Mouse (Mus musculus) retina, adult 2 months (tissue): ENCODE measurements at regions not wholly inside any gene's neighbourhood (a gene's known extent, or its start where the extent isn't known, plus 50 kb on each side); places are given as distances from the start of the nearest gene placed in this dataset.

Experiments
- DNase-seq: peaks from one replicate; pipeline ENCODE4 v3.0.0-alpha.2; 2012; ENCODE audit warnings: low read depth, low spot score

DNA sequence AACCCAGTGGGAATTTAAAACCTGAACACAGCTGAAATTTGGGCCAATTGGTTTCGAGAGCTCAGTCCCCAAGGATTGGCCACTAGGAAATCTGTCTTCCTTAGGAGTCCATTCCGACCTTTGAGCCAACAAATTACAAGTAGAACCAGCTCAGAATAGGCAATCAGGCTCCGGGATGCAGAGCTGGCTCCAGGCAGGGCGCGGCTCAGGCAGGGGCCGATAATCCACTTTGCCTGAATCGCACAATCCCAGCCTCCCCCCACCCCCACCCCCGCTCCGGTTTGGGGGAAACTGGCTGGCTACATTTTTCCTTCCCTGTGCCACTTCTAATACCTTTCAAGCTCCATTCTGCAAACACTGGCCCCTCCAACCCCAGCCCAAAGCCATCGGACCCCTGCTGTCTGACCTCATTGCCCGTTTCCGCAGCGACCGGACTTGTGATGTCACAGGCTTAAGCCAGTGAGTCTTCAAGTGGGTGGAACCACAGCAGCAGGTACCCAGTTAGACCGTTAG, 150.5 kb upstream of the Sdk2 start:
- no peak for DNase-seq

DNA sequence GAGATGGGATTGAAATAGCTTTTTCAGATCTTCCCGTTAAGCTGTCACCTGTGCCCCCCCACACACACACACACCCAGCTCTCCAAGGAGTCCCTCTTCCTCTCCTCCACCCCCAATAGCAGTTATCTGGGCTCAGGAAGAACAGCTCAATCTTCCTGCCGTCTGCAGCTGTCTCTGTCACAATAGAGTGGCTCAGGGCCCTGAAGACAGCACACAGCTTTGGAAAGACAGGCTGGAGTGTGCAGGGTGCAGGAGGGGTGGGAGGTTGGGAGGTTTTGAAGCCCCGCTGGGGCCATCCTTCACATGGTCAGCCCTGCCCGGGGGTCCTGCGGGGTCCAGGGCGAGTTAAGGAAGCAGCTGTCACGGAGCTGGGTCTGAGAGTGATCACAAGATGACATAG, 149.6 kb upstream of the Sdk2 start:
- DNase-seq: no peak

DNA sequence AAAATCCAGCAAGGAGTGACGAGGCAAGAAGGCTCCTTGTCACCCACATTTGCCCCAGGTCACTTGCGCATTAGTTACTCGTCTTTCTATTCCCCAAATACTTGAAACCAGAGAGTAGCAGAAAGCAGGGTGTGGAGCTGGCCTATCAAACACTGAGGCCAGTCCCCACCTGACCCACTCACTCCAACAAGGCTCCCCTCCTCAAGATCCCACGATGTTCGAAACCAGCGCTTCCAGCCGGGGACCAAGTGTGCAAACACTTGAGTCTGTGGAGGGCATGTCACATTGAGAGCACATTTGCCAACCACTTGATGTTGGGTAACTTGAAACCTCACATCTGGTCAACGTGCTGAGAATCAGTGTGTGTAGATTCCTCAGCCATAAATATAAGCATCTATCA, 148.4 kb upstream of the Sdk2 start:
- DNase-seq: no peak

DNA sequence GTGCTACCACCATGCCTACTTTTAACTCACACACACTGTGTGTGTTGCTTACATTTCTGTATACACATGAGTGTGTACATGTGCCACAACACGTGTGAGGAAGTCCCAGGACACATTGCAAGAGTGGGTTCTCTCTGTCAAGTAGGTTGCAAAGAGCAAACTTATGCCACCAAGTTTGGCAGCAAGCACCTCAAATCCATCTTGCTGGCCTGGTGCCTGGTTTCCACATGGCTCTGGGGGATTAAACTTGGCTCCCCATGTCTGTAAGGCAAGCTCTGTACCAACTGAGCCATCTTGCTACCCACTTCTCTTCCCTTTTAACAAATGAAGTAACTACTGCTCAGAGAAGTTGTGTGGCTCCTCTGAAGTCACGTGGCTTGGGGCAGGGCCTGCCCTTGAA, 145.3 kb upstream of the Sdk2 start:
- DNase-seq: no peak

DNA sequence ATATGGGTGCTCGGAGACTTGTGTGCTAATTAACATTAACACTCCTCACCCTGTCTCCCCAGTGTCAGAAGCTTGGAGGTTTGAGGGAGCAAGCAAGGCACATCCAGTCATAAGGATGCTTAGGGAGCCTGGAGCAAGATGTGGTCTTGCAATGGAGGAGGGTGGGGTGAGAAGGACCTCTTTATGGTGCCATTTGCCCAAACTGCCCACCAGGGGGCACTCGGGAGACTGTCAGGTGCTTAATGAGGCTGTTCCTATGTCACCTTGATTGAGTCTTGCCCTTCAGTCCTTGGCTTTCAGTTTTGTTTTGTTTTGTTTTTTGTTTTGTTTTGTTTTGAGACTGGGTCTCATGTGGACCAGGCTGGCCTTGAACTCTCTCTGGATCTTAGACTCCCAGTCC, 138.3 kb upstream of the Sdk2 start:
- DNase-seq: no peak

DNA sequence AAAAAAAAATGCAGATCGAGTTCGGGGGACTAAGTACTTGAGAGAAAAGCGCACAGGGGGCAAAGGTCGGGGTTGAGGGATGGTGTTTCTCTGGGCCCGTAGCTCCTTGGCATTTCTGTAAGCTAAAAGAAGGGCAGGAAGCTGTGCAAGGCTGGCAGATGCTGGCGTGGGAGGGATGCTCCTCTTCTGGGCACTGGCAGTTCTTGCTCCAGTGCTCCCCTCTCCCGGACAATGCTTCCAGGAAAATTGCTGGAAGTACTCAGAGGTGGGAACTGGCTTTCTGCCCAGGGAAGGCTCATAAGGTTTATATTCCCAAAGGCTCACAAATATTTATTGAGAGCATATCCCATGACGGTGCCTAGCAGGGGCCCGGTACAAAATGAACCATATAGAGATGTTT, 136.6 kb upstream of the Sdk2 start:
- no peak for DNase-seq

DNA sequence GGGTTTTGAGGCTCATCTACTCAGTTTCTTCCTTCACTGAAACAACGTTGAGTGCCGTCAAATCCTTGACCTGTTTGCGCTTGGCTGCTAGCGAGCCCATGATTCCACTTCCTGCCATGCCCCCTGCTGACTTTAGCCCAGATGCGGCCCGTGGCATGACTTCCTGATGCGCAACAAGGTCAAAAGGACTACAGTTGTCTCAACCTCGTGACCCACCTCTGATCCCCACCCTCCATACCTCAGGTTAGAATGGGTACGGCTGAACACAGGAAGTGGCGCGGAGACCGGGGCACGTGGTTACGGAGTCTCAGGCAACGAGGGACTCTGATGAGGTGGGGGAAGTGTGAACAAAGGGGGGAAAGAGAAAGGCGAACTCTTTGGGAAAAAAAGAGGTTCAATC, 135.6 kb upstream of the Sdk2 start:
- DNase-seq: no peak

DNA sequence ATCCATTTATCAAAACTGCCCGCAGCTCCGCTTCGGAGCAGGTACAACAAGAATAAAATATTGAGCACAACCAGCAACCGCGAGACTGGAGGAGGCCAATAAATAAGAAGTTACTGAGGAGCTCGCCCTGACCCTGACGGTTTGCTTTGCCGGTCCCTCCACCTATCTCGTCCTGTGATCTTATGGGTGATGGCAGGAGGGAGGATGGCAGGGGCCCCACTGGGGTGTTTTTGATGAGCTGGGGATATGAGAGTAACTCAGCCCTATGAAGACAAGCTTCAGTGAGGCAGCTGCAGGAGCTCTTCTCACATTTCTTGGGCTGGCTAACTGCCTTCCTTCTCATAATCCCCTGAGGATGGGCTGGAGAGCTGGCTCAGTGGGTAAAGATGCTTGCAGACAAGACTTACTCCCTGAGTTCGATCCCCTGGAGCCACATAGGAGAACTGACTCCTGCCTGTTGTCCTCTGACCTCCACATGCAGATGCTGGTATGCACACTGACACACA, 132.3 kb upstream of the Sdk2 start:
- no peak for DNase-seq

DNA sequence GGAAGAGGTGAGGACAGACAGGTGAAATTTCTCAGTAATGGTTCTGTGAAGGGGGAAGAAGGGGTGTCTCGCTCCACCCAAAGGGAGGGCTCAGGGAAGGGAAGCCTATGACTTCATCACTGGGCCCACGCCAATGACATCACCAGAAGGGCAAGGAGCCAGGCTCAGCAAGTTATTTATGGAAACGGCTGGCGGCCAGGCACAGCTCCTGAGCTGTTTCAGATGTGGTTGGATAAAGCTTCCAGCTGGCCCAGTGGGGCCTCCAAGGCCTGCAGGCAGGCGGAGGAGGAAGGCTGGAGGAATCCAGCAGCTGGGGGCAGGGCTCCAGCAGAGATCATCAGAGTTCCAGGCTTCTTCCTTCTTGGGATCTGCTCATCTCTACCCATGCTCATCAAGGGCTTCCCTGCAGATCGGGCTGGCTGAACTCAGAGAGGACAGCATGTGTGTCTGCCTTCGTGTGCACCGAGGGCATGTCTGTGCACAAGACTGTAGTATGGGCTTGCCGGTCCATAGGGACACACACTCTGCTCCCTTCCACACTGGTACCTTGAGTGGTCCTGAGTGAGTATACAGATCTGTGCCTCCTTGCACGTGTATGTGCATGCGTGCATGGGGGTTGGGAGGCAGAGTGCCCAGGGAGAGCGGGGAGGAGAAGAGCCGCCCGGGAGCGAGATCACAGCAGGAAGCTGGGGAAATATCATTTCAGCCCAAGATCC, 131.6 kb upstream of the Sdk2 start:
- DNase-seq: peak; percentile 20

DNA sequence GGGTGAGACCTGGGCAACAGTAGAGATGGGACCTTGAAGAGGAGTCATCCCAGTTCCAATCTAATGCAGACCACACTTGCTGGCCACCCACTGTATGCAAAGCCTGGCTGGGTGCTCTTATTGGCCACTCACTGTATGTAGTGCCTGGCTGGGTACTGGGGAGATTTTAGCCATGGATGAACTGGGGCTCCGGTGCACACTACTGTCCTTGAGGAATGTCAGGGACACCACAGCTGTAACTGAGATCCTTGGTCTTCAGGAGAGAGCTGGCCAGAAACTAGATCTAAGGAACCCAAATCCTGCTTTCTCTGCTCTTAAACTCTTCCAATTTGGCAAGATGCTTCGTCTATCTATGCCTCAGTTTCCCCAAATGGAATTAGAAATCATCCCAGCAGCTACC, 128.4 kb upstream of the Sdk2 start:
- no peak for DNase-seq

DNA sequence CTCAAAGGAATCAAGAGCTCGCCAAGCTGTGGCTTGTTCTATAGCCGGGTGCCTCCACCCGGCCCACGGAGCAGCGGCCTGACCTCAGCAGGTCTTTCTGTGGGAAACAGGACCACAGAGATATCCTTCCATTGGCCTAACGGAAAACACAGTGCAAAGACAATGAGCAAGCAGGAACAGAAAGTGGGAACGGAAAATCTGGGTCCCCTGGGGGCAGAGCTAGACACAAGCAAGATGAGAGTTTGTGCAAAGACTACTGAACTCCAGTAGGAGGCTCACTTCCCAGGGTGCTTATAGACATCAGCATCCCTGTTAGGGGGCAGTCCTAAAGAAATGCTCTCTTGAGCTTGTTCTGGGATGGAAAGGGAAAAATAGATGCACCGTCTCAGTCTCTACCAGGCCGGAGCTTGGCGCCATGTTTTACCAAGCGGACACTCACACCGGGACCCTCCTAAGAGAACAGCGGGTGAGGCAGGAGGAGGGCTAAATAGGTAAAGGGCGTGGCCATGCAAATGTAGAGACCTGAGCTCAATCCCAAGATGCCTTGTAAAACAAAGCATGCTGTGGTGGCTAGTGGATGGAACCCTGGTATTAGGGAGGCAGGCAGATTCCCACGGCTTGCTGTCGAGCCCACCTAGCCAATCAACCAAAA, 127.3 kb upstream of the Sdk2 start:
- no peak for DNase-seq

DNA sequence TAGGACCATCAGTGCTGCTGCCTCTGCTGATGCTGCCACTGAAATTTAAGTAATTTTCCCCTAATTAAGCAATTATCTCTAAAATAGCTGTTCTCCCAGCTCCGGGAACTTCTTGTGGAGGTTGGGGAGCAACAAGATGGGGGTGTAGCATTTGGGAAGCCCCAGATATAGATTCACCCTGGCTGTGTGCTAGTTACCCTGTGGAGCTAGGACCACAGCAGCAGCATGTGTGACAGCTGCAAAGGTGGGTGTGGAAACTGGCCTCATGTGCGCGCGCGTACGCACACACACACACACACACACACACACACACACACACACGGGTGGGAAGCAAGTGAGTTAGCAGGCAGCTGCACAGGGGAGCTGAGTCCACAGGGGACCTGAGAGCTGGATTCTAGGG, 126.2 kb upstream of the Sdk2 start:
- no peak for DNase-seq

DNA sequence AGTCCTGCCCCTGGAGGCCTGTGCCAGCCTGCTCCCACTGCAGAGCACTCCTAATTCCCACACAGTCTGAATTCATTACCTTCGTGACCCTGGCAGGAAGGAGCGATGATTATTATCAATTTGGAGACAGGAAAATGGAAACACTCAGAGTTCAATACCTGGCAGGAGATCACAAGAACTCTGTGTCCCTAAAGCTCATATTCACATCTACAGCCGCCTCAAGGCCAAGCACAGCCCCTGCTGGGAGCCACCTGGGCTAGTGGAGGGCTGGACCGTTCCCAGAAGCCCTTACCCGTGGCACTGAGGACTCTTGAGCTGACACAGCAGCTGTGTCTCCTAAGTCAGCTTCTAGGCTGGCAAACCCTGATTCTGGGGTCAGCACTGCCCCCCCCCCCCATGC, 124.8 kb upstream of the Sdk2 start:
- DNase-seq: no peak

DNA sequence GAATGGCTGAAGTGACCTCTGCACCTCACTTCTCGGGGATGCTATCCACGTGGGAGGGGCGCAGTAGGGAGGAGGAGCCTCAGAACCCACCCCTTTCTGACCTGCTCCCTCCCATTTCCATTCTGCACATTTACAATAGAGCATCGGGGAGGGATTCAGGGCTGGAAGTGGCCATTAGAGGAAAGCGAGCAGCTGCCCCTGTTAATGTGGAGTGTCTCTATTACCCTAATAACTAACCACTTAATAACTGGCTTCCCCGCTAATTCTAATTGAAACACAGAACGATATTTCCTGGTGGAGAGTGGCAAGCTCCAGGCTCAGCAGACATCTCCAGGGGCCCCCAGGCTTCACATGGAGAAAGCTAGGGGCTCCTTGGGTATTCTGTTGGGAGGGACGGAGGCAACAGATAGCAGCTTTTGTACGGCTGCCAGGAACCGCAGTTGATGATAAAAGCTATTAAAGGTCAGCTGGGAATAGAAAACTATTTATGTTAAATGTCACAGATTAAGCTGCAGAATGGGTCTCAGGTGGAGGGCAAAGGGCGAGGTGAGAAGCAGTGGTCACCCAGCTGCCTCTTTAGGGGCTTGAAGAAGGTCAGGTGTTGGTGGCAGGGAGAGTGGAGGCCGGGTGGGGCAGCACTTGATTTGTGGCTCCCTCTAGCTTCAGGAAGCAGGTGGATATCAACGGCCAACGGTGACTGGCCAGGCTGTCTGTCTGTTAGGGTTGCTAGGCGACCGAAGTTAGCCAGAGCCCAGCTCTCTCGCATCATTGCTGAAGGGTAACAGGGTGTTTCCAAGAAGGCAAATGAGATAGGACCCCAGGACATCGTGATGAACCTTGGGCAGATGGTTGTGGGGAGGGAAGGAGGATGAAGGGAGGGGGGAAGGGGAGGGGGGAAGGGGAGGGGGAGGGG, 118.4 kb upstream of the Sdk2 start:
- DNase-seq: no peak

DNA sequence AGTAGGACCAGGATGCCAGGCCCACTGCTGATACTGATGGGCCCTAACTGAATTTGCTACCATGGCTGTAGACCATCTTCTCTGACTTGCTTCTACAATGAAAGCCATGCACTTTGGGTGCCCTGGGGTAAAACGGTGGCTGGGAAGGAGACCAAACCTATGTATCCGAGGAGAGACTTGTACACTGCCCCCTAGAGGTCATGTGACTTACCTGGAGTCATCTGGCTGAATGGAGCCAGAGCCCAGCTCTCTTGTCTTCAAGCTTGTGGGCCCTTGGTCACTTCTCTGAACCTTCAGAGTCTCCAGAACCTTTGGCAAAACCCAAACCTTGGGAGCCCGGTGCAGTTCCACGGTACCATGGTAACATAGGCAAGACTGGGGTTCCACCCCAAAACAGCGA, 117.6 kb upstream of the Sdk2 start:
- DNase-seq: no peak

DNA sequence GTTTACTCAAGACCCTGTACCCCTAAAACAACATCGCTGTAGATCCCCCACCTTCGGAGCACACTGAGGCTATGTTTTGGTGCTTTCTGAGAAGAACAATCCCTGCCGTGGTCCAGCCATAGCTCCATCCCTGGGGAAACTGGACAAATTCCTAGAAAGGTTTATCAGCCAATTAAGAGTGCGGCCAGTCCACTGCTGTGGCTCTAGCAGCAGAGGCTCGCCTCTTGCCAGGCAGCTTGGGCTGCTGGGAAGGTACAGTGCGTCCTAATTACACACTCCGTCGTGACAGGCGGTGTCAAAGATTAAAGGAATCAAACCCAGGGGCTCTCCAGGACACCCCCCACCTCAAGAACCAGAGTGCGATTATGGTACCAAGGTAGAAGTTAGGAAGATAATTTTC, 116.4 kb upstream of the Sdk2 start:
- no peak for DNase-seq

DNA sequence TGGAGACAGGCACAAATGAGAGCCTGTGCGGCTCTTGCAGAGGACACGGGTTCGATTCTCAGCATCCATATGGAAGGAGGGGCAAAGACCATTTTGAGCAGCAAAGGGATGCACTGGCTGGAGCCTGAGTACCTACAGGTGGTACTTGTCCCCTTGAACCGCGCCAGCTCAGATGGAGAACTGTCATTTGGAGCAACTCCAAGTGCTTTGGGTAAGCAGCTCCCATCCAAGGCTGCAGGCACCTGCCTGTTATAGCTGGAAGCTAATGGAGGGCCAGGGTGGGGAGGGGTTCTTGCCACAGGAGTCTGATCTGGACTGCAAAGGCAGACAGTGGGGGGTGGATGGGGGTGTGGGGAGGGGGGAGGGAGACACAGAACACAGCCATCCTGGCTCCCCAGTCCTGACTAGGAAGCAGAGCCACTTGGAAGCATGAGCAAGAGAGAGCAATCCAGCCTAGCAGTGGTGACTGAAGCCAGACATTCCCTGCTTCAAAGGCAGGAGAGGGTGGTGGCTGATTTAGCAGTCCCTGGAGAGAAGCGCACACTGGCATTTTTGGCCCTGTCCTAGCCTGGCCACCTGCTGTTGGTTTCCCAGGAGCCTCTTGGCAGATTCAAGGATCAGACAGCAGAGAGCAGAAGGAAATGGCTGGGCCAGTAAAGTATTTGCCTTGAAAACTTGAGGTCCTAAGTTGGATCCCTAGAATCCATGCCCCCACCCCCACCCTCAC, 112.1 kb upstream of the Sdk2 start:
- DNase-seq: no peak

DNA sequence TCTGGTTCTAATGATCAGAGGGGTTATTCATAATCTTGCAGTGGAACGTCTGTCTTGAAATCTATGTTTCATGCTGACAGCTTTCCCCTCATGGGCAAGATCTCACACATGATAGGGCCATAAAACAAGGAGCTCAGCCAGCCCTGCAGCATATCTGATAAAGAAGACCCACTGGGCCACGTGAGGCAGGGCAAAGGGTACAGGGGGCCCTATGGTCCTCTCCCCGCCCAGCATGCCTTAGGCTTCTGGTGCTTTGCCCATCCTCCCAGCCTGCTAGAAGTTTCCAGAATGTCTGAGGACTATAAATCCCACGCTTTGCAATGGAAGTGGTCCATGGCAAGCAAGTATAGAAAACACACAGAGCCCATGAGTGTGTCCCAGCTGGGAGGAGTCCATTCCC, 110.9 kb upstream of the Sdk2 start:
- no peak for DNase-seq

DNA sequence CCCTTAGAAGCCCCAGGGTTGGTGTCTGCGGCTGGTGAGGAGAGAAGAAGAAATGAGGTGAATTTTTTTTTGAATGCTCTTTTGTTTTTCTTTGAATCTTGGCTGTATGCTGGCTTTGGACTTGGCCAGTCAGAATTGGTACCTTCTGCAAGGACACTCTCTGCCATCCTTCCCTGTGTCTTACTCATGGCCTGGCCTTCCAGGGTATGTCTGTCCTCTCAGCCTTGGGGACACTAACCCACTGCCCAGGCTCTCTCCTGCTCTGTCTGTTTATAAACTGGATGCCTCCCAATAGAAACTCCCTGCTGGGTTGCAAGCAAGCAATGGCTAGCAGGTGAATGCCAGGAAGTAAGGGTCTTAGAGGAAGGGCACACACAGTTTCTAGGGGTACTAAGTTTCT, 110.4 kb upstream of the Sdk2 start:
- DNase-seq: no peak

DNA sequence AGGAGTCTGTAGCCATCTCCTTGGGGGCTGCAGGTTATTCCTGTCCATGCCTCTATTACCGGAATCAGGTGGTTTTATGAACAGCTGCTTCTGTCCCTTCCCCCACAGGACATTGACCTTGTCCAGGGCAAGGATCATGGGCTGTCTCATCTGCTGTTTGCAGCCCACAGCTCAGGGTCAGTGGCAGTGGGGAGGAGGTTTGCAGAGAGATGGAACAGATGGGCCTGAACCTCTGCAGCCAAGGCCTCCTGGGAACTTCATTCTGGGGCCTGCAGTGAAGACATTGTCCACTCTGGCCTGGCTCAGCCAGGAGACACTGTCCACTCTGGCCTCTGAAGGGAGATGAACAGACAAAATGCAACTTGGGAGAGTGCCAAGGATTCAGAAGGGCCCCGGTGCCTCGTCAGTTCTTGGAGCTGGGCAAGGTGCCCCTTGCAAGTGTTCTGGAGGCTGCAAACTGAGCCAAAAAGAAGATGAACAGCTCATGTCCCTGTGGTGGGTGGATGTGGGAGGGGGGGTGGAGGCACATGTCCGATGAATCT, 109.9 kb upstream of the Sdk2 start:
- no peak for DNase-seq

DNA sequence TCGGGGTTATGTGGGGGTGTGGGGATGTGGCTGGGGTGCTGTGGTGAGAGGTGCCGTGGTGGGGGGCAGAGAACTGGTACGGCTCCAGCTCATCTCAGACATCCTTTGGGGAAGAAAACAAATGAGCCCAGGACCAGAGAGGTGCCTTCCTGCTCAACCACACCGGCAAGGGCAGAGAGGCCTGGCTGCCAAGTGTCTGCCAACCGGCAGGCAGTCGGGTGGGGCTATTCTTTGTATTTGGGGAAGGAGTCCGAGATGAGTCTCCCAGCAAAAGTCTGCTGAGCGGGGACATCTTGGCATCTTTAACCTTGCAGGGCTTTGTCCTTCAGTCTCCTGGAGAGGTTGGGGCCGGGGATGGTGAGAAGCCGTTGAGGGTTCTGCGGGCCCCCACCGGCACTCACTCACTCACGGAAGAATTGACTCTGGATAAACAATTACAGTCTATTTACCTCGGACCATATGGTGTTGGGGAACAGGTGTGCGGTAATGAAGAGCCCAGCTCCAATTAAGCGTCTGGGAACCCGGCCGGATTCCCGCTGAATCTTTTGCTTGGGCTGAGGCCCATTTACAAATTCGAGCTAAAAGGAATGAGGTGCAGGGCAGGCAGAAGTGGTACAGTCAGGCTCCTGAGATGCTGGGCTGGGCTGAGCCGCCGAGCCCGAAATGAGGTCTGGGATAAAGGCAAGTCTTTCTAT, 108.7 kb upstream of the Sdk2 start:
- DNase-seq: no peak
